Mouse (Mus musculus) frontal cortex, postnatal 14 days (tissue): Measurements from ENCODE around the gene Pabpc4.
"Not testable (repeated sequence)": the region's sequence is repeated elsewhere in the genome, so short reads cannot be mapped to it uniquely, and the experiment has no call there.

Source experiments
- DNase-seq, 2 experiments: peaks; one replicate each; pipeline ENCODE4 v3.0.0; 2022; ENCODE audit warnings: low spot score in 2 of 2

Gene Pabpc4

GRCm38 (mm10) chr4:123297195-123297960 lies 35.2 kb downstream of the Pabpc4 start:
- no peak for DNase-seq

- no peak for DNase-seq
These were observed 36.1 kb downstream of the Pabpc4 start for GRCm38 (mm10) chr4:123298226-123298625.

- no peak for DNase-seq
These were observed 37.0 kb downstream of the Pabpc4 start for GRCm38 (mm10) chr4:123298980-123299670.

- no peak for DNase-seq
These were observed 43.6 kb downstream of the Pabpc4 start for GRCm38 (mm10) chr4:123305789-123306188.

GRCm38 (mm10) chr4:123306999-123307398 lies 44.8 kb downstream of the Pabpc4 start:
- no peak for DNase-seq

- DNase-seq, result no peak
These were observed 46.1 kb downstream of the Pabpc4 start for GRCm38 (mm10) chr4:123308292-123308691.

GRCm38 (mm10) chr4:123311845-123312244 lies 49.7 kb downstream of the Pabpc4 start:
- no peak for DNase-seq

GRCm38 (mm10) chr4:123313010-123313409 lies 50.9 kb downstream of the Pabpc4 start:
- no peak for DNase-seq

GRCm38 (mm10) chr4:123314497-123314896 lies 52.3 kb downstream of the Pabpc4 start:
- DNase-seq, result no peak

GRCm38 (mm10) chr4:123322910-123323309 lies 60.8 kb downstream of the Pabpc4 start:
- DNase-seq, result not testable (repeated sequence)

- DNase-seq, result no peak
These were observed 61.4 kb downstream of the Pabpc4 start, which contains the start of gene Oxct2a for GRCm38 (mm10) chr4:123323534-123323933. TSS of gene Oxct2a (minus strand) at chr4:123323634.

- DNase-seq, result no peak
These were observed 63.9 kb downstream of the Pabpc4 start for GRCm38 (mm10) chr4:123326087-123326486.

- DNase-seq, result no peak
These were observed 65.5 kb downstream of the Pabpc4 start for GRCm38 (mm10) chr4:123327630-123328029.

- DNase-seq, result no peak
These were observed 66.8 kb downstream of the Pabpc4 start for GRCm38 (mm10) chr4:123328946-123329345.

- DNase-seq, result no peak
These were observed 69.2 kb downstream of the Pabpc4 start for GRCm38 (mm10) chr4:123331326-123331725.

- not testable (repeated sequence) for DNase-seq
These were observed 69.8 kb downstream of the Pabpc4 start for GRCm38 (mm10) chr4:123331961-123332360.

GRCm38 (mm10) chr4:123333151-123333550 lies 71.0 kb downstream of the Pabpc4 start:
- DNase-seq, result no peak

GRCm38 (mm10) chr4:123334177-123334576 lies 72.0 kb downstream of the Pabpc4 start:
- DNase-seq, result no peak

GRCm38 (mm10) chr4:123335244-123335643 lies 73.1 kb downstream of the Pabpc4 start:
- not testable (repeated sequence) for DNase-seq

GRCm38 (mm10) chr4:123335796-123336585 lies 73.8 kb downstream of the Pabpc4 start:
- DNase-seq, result no peak

GRCm38 (mm10) chr4:123337693-123338092 lies 75.5 kb downstream of the Pabpc4 start:
- no peak for DNase-seq

- no peak for DNase-seq
These were observed 78.1 kb downstream of the Pabpc4 start for GRCm38 (mm10) chr4:123340232-123340631.
